Mouse (Mus musculus) bone marrow, adult 2 months (tissue): ENCODE results near the gene Cdcp1. TPM values are rescaled to one million over a fixed set of nuclear protein-coding genes. Genes with fewer than 3 reads are reported as not detected.
A peak's percentile ranks its signal among the peaks of the same experiment; 100 is the strongest.

ENCODE experiments used
- H3K27ac ChIP-seq: fragments of 200-500 bp; 2 replicates; pipeline ENCODE4 v1.5.1; 2012; ENCODE audit warnings: low read depth, mild to moderate bottlenecking, control low read depth, inconsistent platforms, low read length; ENCODE audit not compliant: control insufficient read depth, poor library complexity, insufficient read depth
- H3K4me1 ChIP-seq: fragments of 200-500 bp; 2 replicates; pipeline ENCODE4 v1.6.1; 2011; ENCODE audit warnings: low read length; ENCODE audit not compliant: control insufficient read depth, insufficient read depth
- H3K4me3 ChIP-seq: fragments of 200-500 bp; replicated peaks from 2 replicates; pipeline ENCODE3; 2011; ENCODE audit warnings: mild to moderate bottlenecking, low read depth, low read length, control low read depth; ENCODE audit not compliant: control insufficient read depth
- CTCF ChIP-seq: fragments of 200-500 bp; IDR thresholded peaks from 2 replicates; pipeline ENCODE4 v1.5.1; 2011; ENCODE audit warnings: low read length, control low read depth; ENCODE audit not compliant: control insufficient read depth, insufficient read depth
- POLR2A ChIP-seq: fragments of 200-500 bp; IDR thresholded peaks from 2 replicates; pipeline ENCODE4 v1.6.1; 2011; ENCODE audit warnings: low read depth, mild to moderate bottlenecking, control low read depth, low read length, borderline replicate concordance; ENCODE audit not compliant: control insufficient read depth
- WGBS: fragments of 180-500 bp; shearing (Covaris S2); methylation state at CpG from one replicate; pipeline ENCODE4 v1.1.7; 2018; 5-methylcytosine and 5-hydroxymethylcytosine counted together
- polyA plus RNA-seq: library from polyadenylated mRNA; stranded (reverse); fragments of >200 nt; gene quantifications from 2 replicates; pipeline ENCODE4 v1.2.4, GENCODE M21; 2011; ENCODE audit warnings: low replicate concordance; ENCODE audit not compliant: missing spikeins, insufficient read depth, insufficient read length

The Cdcp1 gene
- polyA plus RNA-seq, 1 experiment, result not detected

GRCm38 (mm10) chr9:123200116-123200515 lies 15.7 kb downstream of the Cdcp1 start:
- no peaks in the 10 kb centered on the region for H3K4me1 ChIP-seq
- TF ChIP-seq CTCF, result no peak
- no peak for TF ChIP-seq POLR2A
- no peak overlapping the region for H3K4me3 ChIP-seq
- no peak overlapping the region for H3K27ac ChIP-seq
- 66% methylated on average over 3 of the region's 3 CpGs for WGBS

GRCm38 (mm10) chr9:123188271-123188670 lies 27.6 kb downstream of the Cdcp1 start:
- TF ChIP-seq POLR2A (no peak), CTCF (no peak)
- no peak overlapping the region for H3K4me3 ChIP-seq
- H3K27ac ChIP-seq, result no peak overlapping the region
- WGBS, result 57% methylated on average over 2 of the region's 2 CpGs
- H3K4me1 ChIP-seq, result peaks cover 2% of the 10 kb centered on the region

DNA sequence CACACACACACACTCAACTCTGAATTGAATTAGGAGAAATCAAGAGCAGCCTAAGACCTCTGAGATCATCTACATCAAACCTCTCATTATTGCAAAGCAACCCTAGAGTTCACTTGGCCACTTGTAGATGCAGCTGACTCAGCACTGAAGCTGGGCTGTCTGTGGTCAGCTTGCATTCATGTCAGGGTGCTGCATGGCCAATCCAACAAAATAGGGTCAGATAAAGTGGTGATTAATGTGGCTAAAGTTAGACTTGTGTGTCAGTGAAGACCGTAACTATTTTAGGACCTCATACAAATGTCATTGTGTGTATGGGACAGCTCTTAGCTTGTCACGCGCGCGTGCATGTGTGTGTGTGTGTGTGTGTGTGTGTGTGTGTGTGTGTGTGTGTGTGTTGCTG lies 28.2 kb downstream of the Cdcp1 start:
- Histone ChIP-seq H3K4me1 (peaks cover 2% of the 10 kb centered on the region), H3K4me3 (no peak overlapping the region), H3K27ac (no peak overlapping the region)
- TF ChIP-seq CTCF (no peak), POLR2A (no peak)
- WGBS, result 85% methylated on average over 5 of the region's 5 CpGs

- no peak for TF ChIP-seq CTCF
- no peak for TF ChIP-seq POLR2A
- WGBS, result 57% methylated on average over 5 of the region's 5 CpGs
- H3K4me1 ChIP-seq, result peaks cover 3% of the 10 kb centered on the region
- H3K27ac ChIP-seq, result no peak overlapping the region
- H3K4me3 ChIP-seq, result no peak overlapping the region
Measured at GRCm38 (mm10) chr9:123186151-123186550, 29.7 kb downstream of the Cdcp1 start.

GRCm38 (mm10) chr9:123185546-123185945 lies 30.3 kb downstream of the Cdcp1 start:
- H3K4me3 ChIP-seq, result no peak overlapping the region
- 15% methylated on average over 2 of the region's 2 CpGs for WGBS
- no peak overlapping the region for H3K27ac ChIP-seq
- no peak for TF ChIP-seq POLR2A
- TF ChIP-seq CTCF, result no peak
- peaks cover 3% of the 10 kb centered on the region for H3K4me1 ChIP-seq

DNA sequence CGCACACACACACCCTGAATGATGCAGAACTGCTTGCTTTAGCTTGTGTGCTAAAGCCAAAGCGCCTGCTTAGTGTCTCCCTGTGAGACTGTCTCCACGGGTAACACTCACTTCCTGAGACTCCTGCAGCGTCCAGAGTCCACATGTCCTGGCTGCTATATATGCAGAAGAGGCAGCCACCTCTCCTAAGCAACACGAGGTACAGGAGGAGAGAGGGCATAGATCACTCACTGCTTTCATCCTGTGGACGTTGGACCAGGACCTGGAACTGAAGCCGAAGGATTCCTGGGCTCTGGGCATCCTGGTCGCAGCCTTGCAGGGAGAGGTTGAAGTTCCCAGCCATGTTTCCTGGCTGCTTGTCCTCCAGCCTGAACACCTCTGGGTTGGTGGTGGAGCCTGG lies 32.6 kb downstream of the Cdcp1 start:
- Histone ChIP-seq H3K4me3 (no peak overlapping the region), H3K27ac (no peak overlapping the region), H3K4me1 (peaks cover 5% of the 10 kb centered on the region)
- TF ChIP-seq POLR2A (no peak), CTCF (no peak)
- 71% methylated on average over 8 of the region's 8 CpGs for WGBS

DNA sequence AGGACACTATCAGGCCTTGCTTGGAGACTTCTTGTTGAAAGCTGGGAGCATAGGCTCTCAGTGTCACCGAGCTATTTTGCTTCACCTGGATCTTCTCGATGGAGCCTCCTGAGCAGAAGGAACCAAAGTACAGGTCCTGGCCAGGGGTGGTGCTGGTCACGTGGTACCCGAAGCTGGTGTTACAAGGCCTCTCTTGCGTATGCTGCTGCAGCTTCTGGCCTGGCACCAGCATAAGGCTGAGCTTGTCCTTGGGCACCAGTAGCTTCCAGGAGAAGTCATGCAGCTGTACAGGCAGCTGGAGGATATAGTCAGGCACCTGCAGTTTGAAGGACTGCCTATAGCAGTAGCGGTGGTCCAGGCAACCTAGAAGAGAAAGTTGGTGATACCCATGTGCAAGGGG lies 35.8 kb downstream of the Cdcp1 start:
- WGBS, result 81% methylated on average over 6 of the region's 6 CpGs
- Histone ChIP-seq H3K4me3 (no peak overlapping the region), H3K4me1 (peaks cover 7% of the 10 kb centered on the region), H3K27ac (no peak overlapping the region)
- no peak for TF ChIP-seq POLR2A
- no peak for TF ChIP-seq CTCF

- TF ChIP-seq CTCF (no peak), POLR2A (no peak)
- 49% methylated on average over 9 of the region's 9 CpGs for WGBS
- H3K4me1 ChIP-seq, result peaks cover 7% of the 10 kb centered on the region
- H3K27ac ChIP-seq, result 0 out of 2 replicates have a peak overlapping the region, but pooled peaks have one; percentile 3
- H3K4me3 ChIP-seq, result no peak overlapping the region
Measured at GRCm38 (mm10) chr9:123177380-123178048, 38.3 kb downstream of the Cdcp1 start.

GRCm38 (mm10) chr9:123174356-123174755 lies 41.5 kb downstream of the Cdcp1 start:
- Histone ChIP-seq H3K27ac (no peak overlapping the region), H3K4me1 (peaks cover 6% of the 10 kb centered on the region), H3K4me3 (no peak overlapping the region)
- 76% methylated on average over 4 of the region's 4 CpGs for WGBS
- TF ChIP-seq POLR2A, result no peak
- TF ChIP-seq CTCF, result no peak
